Mouse (Mus musculus) heart, adult 11 months (tissue): ENCODE measurements around the gene Sst.
A peak's percentile ranks its signal among the peaks of the same experiment; 100 is the strongest.
"Not testable (repeated sequence)": the region's sequence is repeated elsewhere in the genome, so short reads cannot be mapped to it uniquely, and the experiment has no call there.

Experiments
- DNase-seq: peaks from one replicate; pipeline ENCODE4 v3.0.0; 2022

The Sst gene

GRCm38 (mm10) chr16:23890636-23891035 is at the start of gene Sst:
Sst (minus strand) TSS chr16:23890958.
- no peak for DNase-seq

GRCm38 (mm10) chr16:23934397-23934796 is 43.6 kb upstream of the Sst start:
- DNase-seq = peak; percentile 46

- no peak for DNase-seq
These were observed 41.5 kb upstream of the Sst start, which contains the start of gene Rtp2 for GRCm38 (mm10) chr16:23932294-23932693. Rtp2 (minus strand) TSS chr16:23932394.

- DNase-seq = peak; percentile 85
These were observed 40.5 kb upstream of the Sst start for GRCm38 (mm10) chr16:23931275-23931674.

- no peak for DNase-seq
These were observed 39.8 kb upstream of the Sst start for GRCm38 (mm10) chr16:23930426-23931073.

- peak; percentile 87 for DNase-seq
These were observed 36.8 kb upstream of the Sst start for GRCm38 (mm10) chr16:23927301-23928114.

- no peak for DNase-seq
These were observed 32.1 kb upstream of the Sst start for GRCm38 (mm10) chr16:23922906-23923305.

- DNase-seq = no peak
These were observed 30.9 kb upstream of the Sst start for GRCm38 (mm10) chr16:23921697-23922096.

GRCm38 (mm10) chr16:23919418-23919817 is 28.7 kb upstream of the Sst start:
- no peak for DNase-seq

GRCm38 (mm10) chr16:23913401-23913800 is 22.6 kb upstream of the Sst start:
- no peak for DNase-seq

GRCm38 (mm10) chr16:23912741-23913140 is 22.0 kb upstream of the Sst start:
- no peak for DNase-seq

GRCm38 (mm10) chr16:23909015-23909354 is 18.2 kb upstream of the Sst start:
- DNase-seq = peak; percentile 75

GRCm38 (mm10) chr16:23908076-23909014 is 17.6 kb upstream of the Sst start:
- not testable (repeated sequence) for DNase-seq

- DNase-seq = not testable (repeated sequence)
These were observed 15.8 kb upstream of the Sst start for GRCm38 (mm10) chr16:23906586-23906985.

GRCm38 (mm10) chr16:23901411-23901810 is 10.7 kb upstream of the Sst start:
- peak; percentile 58 for DNase-seq

GRCm38 (mm10) chr16:23900061-23900460 is 9.3 kb upstream of the Sst start:
- no peak for DNase-seq

GRCm38 (mm10) chr16:23898840-23899239 is 8.1 kb upstream of the Sst start:
- peak; percentile 91 for DNase-seq

GRCm38 (mm10) chr16:23897984-23898586 is 7.3 kb upstream of the Sst start:
- DNase-seq = peak; percentile 95

- DNase-seq = no peak
These were observed 6.7 kb upstream of the Sst start for GRCm38 (mm10) chr16:23897486-23897885.

- DNase-seq = no peak
These were observed 4.4 kb upstream of the Sst start for GRCm38 (mm10) chr16:23895135-23895534.

GRCm38 (mm10) chr16:23890151-23890550 is 607 bp downstream of the Sst start:
- no peak for DNase-seq

GRCm38 (mm10) chr16:23887910-23888579 is 2.7 kb downstream of the Sst start:
- no peak for DNase-seq
